Mouse (Mus musculus) lung, embryonic 16.5 days (tissue): ENCODE results near the gene Pkdcc. TPM values are rescaled to one million over a fixed set of nuclear protein-coding genes. Genes with fewer than 3 reads are reported as not detected.

Experiments
- ATAC-seq: fragments of 200-750 bp; cut with Nextera tagmentation; 2 replicates; pipeline ENCODE4 v1.8.0; 2017; ENCODE audit warnings: low read depth, mild to moderate bottlenecking, moderate library complexity
- H3K27ac ChIP-seq: fragments of 300-500 bp; sonication (generic); 2 replicates; pipeline ENCODE4 v1.5.1; 2014; ENCODE audit warnings: mild to moderate bottlenecking, control low read depth, low read length
- H3K27me3 ChIP-seq: fragments of 300-500 bp; sonication (generic); 2 replicates; pipeline ENCODE4 v1.6.1; 2014; ENCODE audit warnings: low read depth, low read length, mixed read lengths; ENCODE audit not compliant: control insufficient read depth, insufficient read depth
- H3K36me3 ChIP-seq: fragments of 300-500 bp; sonication (generic); 2 replicates; pipeline ENCODE4 v1.6.1; 2014; ENCODE audit warnings: low read length; ENCODE audit not compliant: control insufficient read depth, insufficient read depth
- H3K4me1 ChIP-seq: fragments of 300-500 bp; sonication (generic); replicated peaks from 2 replicates; pipeline ENCODE4 v1.6.1; 2014; ENCODE audit warnings: low read length, mixed read lengths; ENCODE audit not compliant: control insufficient read depth, insufficient read depth
- H3K4me2 ChIP-seq: fragments of 300-500 bp; sonication (generic); 2 replicates; pipeline ENCODE4 v1.6.1; 2014; ENCODE audit warnings: low read depth, low read length, control low read depth
- H3K4me3 ChIP-seq: fragments of 300-500 bp; sonication (generic); 2 replicates; pipeline ENCODE4 v1.5.1; 2014; ENCODE audit warnings: mild to moderate bottlenecking, low read length, control low read depth
- H3K9ac ChIP-seq: fragments of 300-500 bp; sonication (generic); 2 replicates; pipeline ENCODE4 v1.6.1; 2014; ENCODE audit warnings: low read length, control low read depth
- H3K9me3 ChIP-seq: fragments of 300-500 bp; sonication (generic); 2 replicates; pipeline ENCODE4 v1.6.1; 2016; ENCODE audit warnings: low read length; ENCODE audit not compliant: control insufficient read depth
- WGBS: fragments of 180-500 bp; shearing (Covaris S2); extraction: QIAGEN DNeasy Blood & Tissue Kit; methylation state at CpG from one replicate; pipeline ENCODE4 v1.1.7; 2014; 5-methylcytosine and 5-hydroxymethylcytosine counted together
- polyA plus RNA-seq: library from polyadenylated mRNA; unstranded; fragments of >200 nt; fragmentation: Nextera tagmentation; extraction: Ambion mirVana; gene quantifications from 2 replicates; pipeline ENCODE4 v1.2.1, GENCODE M21; 2015

Gene Pkdcc
- 9.2 and 10.3 TPM in 2 replicates for polyA plus RNA-seq

DNA sequence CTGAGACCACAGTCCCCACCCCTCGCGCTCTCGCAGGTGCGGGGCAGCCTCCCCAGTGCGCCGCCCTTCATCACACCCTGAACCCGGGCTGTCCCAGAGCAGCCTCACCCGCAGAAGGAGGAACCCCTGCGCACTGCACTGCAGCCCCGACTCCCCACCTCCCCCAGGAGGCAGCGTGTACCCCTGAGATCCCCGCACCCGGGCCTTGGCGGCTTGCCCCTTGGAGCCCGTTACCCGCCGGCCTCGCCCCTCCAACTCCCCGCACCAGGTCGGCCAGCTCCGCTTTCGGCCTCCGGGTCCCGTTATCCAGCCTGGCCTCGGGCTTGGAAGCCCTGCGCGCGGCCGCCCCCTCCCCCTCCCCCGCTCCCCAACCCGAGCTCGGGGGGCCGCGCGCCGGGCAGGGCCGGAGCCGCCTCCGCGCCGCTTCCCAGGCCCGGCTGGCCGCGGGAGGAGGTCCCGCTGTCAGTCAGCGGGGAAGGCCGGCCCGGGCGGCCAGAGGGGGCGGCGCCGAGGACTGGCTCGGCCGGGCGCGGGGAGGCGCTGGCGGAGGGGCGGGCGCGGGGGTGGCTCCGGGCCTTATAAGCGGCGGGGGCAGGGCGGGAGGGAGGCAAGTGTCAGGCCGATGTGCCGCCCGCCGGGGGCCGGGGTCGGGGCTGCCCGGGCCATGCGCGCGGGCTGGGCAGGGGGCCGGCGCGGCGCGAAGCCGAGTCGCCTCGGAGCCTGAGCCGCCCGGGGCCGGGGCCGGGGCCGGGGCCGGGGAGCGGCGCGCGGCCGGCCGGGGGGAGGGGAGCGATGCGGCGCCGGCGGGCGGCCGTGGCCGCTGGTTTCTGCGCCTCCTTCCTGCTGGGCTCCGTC is at the start of gene Pkdcc:
Gene Pkdcc (plus strand): TSS at position 619 of the 855 bp plus-strand sequence.
- H3K4me3 ChIP-seq, result peak within 1 kb of the TSS; percentile 82
- H3K27me3 ChIP-seq, result no peaks in the 10 kb centered on the region
- peak within 1 kb of the TSS; percentile 85 for H3K4me2 ChIP-seq
- peak within 1 kb of the TSS; percentile 82 for H3K27ac ChIP-seq
- WGBS, result under 1% methylated on average over 42 of the region's 105 CpGs
- no peaks in the 10 kb centered on the region for H3K36me3 ChIP-seq
- H3K9me3 ChIP-seq, result no peaks in the 10 kb centered on the region
- H3K9ac ChIP-seq, result peak within 1 kb of the TSS; percentile 92
- peak; percentile 91 for ATAC-seq
- H3K4me1 ChIP-seq, result peaks cover 43% of the 10 kb centered on the region

DNA sequence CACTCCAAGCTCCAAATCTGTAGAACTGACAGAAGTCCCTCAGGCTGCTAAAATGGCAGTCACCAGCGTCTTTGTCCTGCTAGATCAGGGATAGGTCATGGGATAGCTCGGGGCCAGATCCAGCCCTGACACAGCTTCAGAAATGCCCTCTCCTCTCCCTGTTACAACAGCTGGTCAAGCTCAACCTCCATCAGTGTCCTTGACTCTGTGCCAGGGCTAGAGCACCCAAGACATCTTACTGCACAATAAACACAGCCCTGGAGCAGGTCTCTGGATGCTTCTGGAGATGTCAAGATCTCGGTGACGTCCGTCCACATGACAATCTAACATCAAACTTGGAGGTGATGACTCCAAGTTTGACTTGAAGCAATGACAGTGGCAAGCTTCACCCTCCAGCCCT is 48.9 kb upstream of the Pkdcc start:
- Histone ChIP-seq H3K9me3 (no peaks in the 10 kb centered on the region), H3K4me2 (no peak overlapping the region), H3K4me3 (no peak overlapping the region), H3K4me1 (peaks cover 17% of the 10 kb centered on the region), H3K36me3 (no peaks in the 10 kb centered on the region), H3K27ac (no peak overlapping the region), H3K27me3 (no peaks in the 10 kb centered on the region), H3K9ac (no peak overlapping the region)
- WGBS, result 67% methylated on average over 5 of the region's 5 CpGs
- ATAC-seq, result no peak

DNA sequence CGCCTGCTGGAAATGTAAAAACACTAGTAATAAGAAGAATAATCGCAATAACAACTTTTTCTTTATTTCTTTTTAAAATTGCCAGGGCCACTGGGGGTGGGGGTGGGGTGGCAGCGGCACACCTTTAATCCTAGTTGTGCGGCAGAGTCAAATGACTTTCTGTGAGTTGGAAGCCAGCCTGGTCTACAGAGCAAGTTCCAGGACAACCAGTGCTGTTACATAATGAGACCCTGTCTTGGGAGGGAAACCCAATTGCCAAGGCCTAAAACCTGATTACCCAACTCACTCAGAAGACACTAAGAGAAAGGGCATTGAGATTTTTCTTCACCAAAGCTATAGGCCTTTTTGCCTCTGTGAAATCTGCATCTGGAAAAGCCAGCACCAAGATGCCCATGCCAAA is 38.9 kb upstream of the Pkdcc start:
- WGBS, result 80% methylated on average over 4 of the region's 4 CpGs
- Histone ChIP-seq H3K27ac (no peak overlapping the region), H3K4me2 (no peak overlapping the region), H3K36me3 (no peaks in the 10 kb centered on the region), H3K9me3 (peaks cover 8% of the 10 kb centered on the region; the same call in 1 of the 2 replicates), H3K4me1 (peaks cover 6% of the 10 kb centered on the region), H3K27me3 (no peaks in the 10 kb centered on the region), H3K9ac (no peak overlapping the region), H3K4me3 (no peak overlapping the region)
- no peak for ATAC-seq

DNA sequence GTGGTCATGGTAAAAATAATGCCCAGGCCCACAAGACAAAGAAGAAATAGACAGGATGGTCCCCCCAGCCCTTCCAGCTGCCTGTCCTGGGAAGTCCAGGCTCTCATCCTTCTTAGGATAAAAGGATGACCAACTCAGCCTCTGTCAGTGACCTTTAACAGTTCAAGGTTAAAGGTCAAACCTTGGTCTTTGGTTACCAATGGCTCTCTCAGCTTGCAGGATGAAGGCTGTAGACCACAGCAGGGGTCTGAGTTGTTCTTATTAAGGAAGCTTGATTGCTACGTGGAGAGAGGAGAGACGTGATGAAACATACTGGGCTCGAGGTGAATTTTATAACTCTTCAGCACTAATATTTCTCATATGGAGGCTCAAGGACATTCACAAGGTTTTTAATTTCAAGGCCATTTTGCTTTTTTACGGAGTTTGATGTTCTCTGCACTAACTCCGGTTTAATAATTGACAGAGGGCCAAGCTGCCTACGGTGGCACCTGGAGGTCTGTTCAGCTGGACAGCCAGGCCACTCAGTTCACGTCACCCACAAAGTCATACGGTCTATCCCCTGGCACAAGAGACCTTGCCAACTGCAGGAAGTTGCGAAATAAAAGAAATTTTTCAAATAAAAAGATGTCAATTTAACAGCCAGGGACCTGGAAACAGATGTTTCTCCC is 36.5 kb upstream of the Pkdcc start:
- H3K4me2 ChIP-seq, result no peak overlapping the region
- H3K27ac ChIP-seq, result no peak overlapping the region
- no peaks in the 10 kb centered on the region for H3K9me3 ChIP-seq
- 37% methylated on average over 9 of the region's 9 CpGs for WGBS
- no peak overlapping the region for H3K4me3 ChIP-seq
- H3K9ac ChIP-seq, result no peak overlapping the region
- no peaks in the 10 kb centered on the region for H3K36me3 ChIP-seq
- no peak for ATAC-seq
- H3K27me3 ChIP-seq, result no peaks in the 10 kb centered on the region
- peaks cover 6% of the 10 kb centered on the region for H3K4me1 ChIP-seq

DNA sequence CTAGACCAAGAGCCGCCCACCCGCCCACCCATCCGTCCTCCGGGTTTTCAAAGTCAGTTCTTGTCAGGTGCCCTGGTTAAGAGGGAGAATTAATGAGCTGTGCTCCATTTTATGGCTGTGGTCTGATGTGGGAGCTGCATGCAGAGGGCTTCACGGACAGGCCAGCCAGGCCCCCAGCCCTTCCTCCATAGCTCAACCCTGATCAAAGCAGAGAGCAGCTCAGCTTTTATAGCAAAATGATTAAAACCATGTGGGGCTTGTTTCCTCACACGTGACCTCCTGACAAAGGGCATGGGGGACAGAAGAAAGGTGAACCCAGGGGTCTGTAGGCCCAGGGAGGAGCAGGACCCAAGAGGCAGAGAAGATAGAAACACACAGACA is 36.0 kb upstream of the Pkdcc start:
- no peak overlapping the region for H3K27ac ChIP-seq
- no peak for ATAC-seq

GRCm38 (mm10) chr17:83179569-83179968 is 35.5 kb upstream of the Pkdcc start:
- H3K4me3 ChIP-seq, result no peak overlapping the region
- H3K9ac ChIP-seq, result no peak overlapping the region
- H3K27ac ChIP-seq, result no peak overlapping the region
- no peak for ATAC-seq
- H3K4me1 ChIP-seq, result peaks cover 6% of the 10 kb centered on the region
- no peaks in the 10 kb centered on the region for H3K27me3 ChIP-seq
- H3K9me3 ChIP-seq, result no peaks in the 10 kb centered on the region
- WGBS, result 55% methylated on average over 4 of the region's 4 CpGs
- no peaks in the 10 kb centered on the region for H3K36me3 ChIP-seq
- H3K4me2 ChIP-seq, result no peak overlapping the region

More for the DNA sequence above, 36.0 kb upstream of the Pkdcc start:
- WGBS, result 30% methylated on average over 6 of the region's 6 CpGs
- no peaks in the 10 kb centered on the region for H3K36me3 ChIP-seq
- no peaks in the 10 kb centered on the region for H3K9me3 ChIP-seq
- peaks cover 6% of the 10 kb centered on the region for H3K4me1 ChIP-seq
- no peaks in the 10 kb centered on the region for H3K27me3 ChIP-seq
- H3K9ac ChIP-seq, result no peak overlapping the region
- H3K4me3 ChIP-seq, result no peak overlapping the region
- no peak overlapping the region for H3K4me2 ChIP-seq

GRCm38 (mm10) chr17:83181086-83181485 is 34.0 kb upstream of the Pkdcc start:
- H3K36me3 ChIP-seq, result no peaks in the 10 kb centered on the region
- no peak overlapping the region for H3K9ac ChIP-seq
- H3K27ac ChIP-seq, result no peak overlapping the region
- H3K4me2 ChIP-seq, result no peak overlapping the region
- H3K4me3 ChIP-seq, result no peak overlapping the region
- no peak for ATAC-seq
- WGBS, result 76% methylated on average over 7 of the region's 7 CpGs
- peaks cover 3% of the 10 kb centered on the region; the same call in 1 of the 2 replicates for H3K4me1 ChIP-seq
- no peaks in the 10 kb centered on the region for H3K9me3 ChIP-seq
- no peaks in the 10 kb centered on the region for H3K27me3 ChIP-seq

GRCm38 (mm10) chr17:83181592-83181991 is 33.5 kb upstream of the Pkdcc start:
- no peak for ATAC-seq
- Histone ChIP-seq H3K4me1 (peaks cover 3% of the 10 kb centered on the region; the same call in 1 of the 2 replicates), H3K4me2 (no peak overlapping the region), H3K4me3 (no peak overlapping the region), H3K27ac (no peak overlapping the region), H3K27me3 (no peaks in the 10 kb centered on the region), H3K9ac (no peak overlapping the region), H3K36me3 (no peaks in the 10 kb centered on the region), H3K9me3 (no peaks in the 10 kb centered on the region)
- 69% methylated on average over 7 of the region's 7 CpGs for WGBS

GRCm38 (mm10) chr17:83182061-83182664 is 32.9 kb upstream of the Pkdcc start:
- H3K27ac ChIP-seq, result no peak overlapping the region
- no peak overlapping the region for H3K4me2 ChIP-seq
- no peak overlapping the region for H3K9ac ChIP-seq
- no peak overlapping the region for H3K4me3 ChIP-seq
- no peak for ATAC-seq
- H3K27me3 ChIP-seq, result no peaks in the 10 kb centered on the region
- no peaks in the 10 kb centered on the region for H3K9me3 ChIP-seq
- no peaks in the 10 kb centered on the region for H3K36me3 ChIP-seq
- H3K4me1 ChIP-seq, result peaks cover 3% of the 10 kb centered on the region; the same call in 1 of the 2 replicates
- WGBS, result 87% methylated on average over 8 of the region's 8 CpGs
